Mouse (Mus musculus) forebrain, embryonic 15.5 days (tissue): ENCODE measurements at regions not wholly inside any gene's neighbourhood (a gene's known extent, or its start where the extent isn't known, plus 50 kb on each side); places are given as distances from the start of the nearest gene placed in this dataset.

Source experiments
- ATAC-seq: fragments of 200-750 bp; cut with Nextera tagmentation; replicated peaks from 2 replicates; pipeline ENCODE4 v1.8.0; 2017; ENCODE audit warnings: mild to moderate bottlenecking, moderate TSS enrichment, moderate library complexity
- H3K27ac ChIP-seq: fragments of 300-500 bp; sonication (generic); replicated peaks from 2 replicates; pipeline ENCODE4 v1.5.1; 2015; ENCODE audit warnings: mild to moderate bottlenecking, inconsistent platforms
- H3K27me3 ChIP-seq: fragments of 300-500 bp; sonication (generic); 2 replicates; pipeline ENCODE4 v1.6.1; 2015; ENCODE audit warnings: inconsistent platforms
- H3K36me3 ChIP-seq: fragments of 300-500 bp; sonication (generic); 2 replicates; pipeline ENCODE4 v1.6.1; 2015; ENCODE audit warnings: mild to moderate bottlenecking, inconsistent platforms
- H3K4me1 ChIP-seq: fragments of 300-500 bp; sonication (generic); 2 replicates; pipeline ENCODE4 v1.6.1; 2015; ENCODE audit warnings: inconsistent platforms
- H3K4me2 ChIP-seq: fragments of 300-500 bp; sonication (generic); replicated peaks from 2 replicates; pipeline ENCODE4 v1.6.1; 2015; ENCODE audit warnings: mild to moderate bottlenecking, inconsistent platforms
- H3K4me3 ChIP-seq: fragments of 300-500 bp; sonication (generic); 2 replicates; pipeline ENCODE4 v1.5.1; 2015; ENCODE audit warnings: mild to moderate bottlenecking, inconsistent platforms
- H3K9ac ChIP-seq: fragments of 300-500 bp; sonication (generic); replicated peaks from 2 replicates; pipeline ENCODE4 v1.6.1; 2015; ENCODE audit warnings: mild to moderate bottlenecking, inconsistent platforms
- H3K9me3 ChIP-seq: fragments of 300-500 bp; sonication (generic); 2 replicates; pipeline ENCODE4 v1.6.1; 2016; ENCODE audit warnings: inconsistent platforms
- WGBS: fragments of 180-500 bp; shearing (Covaris S2); methylation state at CpG from one replicate; pipeline ENCODE4 v1.1.7; 2015; ENCODE audit warnings: mixed read lengths; 5-methylcytosine and 5-hydroxymethylcytosine counted together

DNA sequence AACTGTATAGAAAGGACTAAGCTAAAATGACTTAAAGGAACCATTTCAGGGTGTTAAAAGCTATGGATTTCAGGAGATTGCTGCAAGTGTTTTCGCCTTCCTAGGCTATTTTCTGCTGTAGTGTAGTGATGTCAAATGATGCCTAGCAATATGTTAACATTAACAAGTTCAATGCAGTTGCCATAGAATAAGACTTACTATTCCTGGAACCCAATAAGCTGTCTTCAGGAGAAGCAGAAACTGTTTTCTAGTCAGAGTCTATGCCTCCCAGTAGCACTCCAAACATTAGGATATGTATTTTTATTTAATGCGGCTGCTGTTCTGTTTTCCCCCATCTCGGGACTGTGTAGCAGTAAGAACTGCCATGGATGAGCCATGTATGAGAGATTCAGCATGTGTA lies 90.3 kb upstream of the Arhgap21 start:
- Histone ChIP-seq H3K9me3 (no peaks in the 10 kb centered on the region), H3K27me3 (no peaks in the 10 kb centered on the region), H3K4me3 (no peak overlapping the region), H3K4me1 (peaks cover 29% of the 10 kb centered on the region), H3K4me2 (no peak overlapping the region), H3K36me3 (no peaks in the 10 kb centered on the region), H3K9ac (no peak overlapping the region), H3K27ac (peak overlapping the region; percentile 82)
- 76% methylated on average over 3 of the region's 3 CpGs for WGBS
- ATAC-seq, result peak; percentile 21; the same call in 1 of the 2 replicates

- Histone ChIP-seq H3K27me3 (no peaks in the 10 kb centered on the region), H3K9me3 (no peaks in the 10 kb centered on the region), H3K4me2 (no peak overlapping the region), H3K4me3 (no peak overlapping the region), H3K36me3 (no peaks in the 10 kb centered on the region), H3K9ac (no peak overlapping the region), H3K4me1 (peaks cover 29% of the 10 kb centered on the region), H3K27ac (peak overlapping the region; percentile 45; the same call in 1 of the 2 replicates)
- WGBS, result 44% methylated on average over 5 of the region's 5 CpGs
- peak; percentile 35 for ATAC-seq
Measured at GRCm38 (mm10) chr2:21056450-21057210, 87.9 kb upstream of the Arhgap21 start.

GRCm38 (mm10) chr2:21055416-21055815 lies 86.7 kb upstream of the Arhgap21 start:
- no peak overlapping the region for H3K4me2 ChIP-seq
- no peaks in the 10 kb centered on the region for H3K27me3 ChIP-seq
- no peak overlapping the region for H3K4me3 ChIP-seq
- H3K4me1 ChIP-seq, result peaks cover 23% of the 10 kb centered on the region
- H3K9me3 ChIP-seq, result no peaks in the 10 kb centered on the region
- H3K36me3 ChIP-seq, result no peaks in the 10 kb centered on the region
- no peak for ATAC-seq
- WGBS, result 89% methylated on average over 3 of the region's 3 CpGs
- no peak overlapping the region for H3K27ac ChIP-seq
- H3K9ac ChIP-seq, result no peak overlapping the region

DNA sequence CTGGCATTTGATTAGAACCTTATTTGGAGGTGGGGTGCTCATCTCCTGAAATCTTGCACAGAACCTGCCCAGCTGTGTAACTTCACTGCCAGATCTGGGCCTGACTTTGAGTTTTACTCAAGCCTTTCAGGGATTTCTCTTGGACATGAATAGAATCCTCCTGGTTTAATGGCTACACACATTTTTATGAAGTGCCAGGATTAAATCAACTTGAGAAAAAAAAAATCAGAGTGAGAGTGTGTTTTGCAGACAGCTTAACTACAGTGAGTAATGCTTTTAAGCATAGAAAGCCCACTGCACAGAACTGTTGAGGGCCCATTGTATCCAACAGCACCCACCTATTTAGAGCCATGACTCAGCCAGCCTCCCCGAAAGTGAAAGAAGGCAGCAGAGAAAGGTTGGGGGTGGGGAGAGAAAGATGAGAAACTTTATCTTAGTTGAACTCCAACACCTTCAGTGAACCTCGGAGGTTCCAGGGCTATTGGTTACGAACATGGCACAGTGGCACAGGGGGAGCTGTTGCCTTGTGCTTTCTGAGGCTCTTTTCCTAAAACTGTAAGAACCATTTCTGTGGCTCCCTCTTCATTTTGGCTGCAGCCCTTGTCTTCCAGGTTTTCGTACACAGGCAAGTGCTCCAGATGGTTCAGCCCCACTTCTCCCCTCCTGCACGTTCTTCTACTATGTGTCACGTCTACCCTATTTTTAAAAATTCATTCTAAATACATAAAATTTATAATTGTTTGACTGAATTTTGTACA lies 85.8 kb upstream of the Arhgap21 start:
- Histone ChIP-seq H3K27ac (no peak overlapping the region), H3K9me3 (no peaks in the 10 kb centered on the region), H3K4me2 (no peak overlapping the region), H3K4me1 (peaks cover 14% of the 10 kb centered on the region), H3K4me3 (no peak overlapping the region), H3K36me3 (no peaks in the 10 kb centered on the region), H3K27me3 (no peaks in the 10 kb centered on the region), H3K9ac (no peak overlapping the region)
- ATAC-seq, result no peak
- WGBS, result 73% methylated on average over 6 of the region's 6 CpGs

DNA sequence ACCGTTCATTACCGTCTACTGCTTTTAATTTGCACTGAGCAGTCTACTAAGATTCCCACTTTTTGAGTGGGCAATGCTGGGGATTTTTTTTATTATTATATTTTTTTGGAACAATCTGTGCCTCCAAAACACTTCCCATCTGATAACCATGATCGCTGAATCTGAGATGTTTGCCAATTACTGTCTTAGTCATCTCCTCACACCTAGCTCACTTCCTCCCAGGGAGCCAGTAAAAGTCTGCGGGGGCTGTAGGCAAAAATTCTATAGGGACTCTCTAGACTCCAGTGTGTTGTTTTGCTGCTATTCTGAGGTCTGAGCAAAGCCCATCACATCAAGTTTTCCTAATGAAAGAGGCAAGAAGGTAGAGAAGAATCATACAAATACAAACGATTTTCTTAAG lies 84.9 kb upstream of the Arhgap21 start:
- Histone ChIP-seq H3K4me3 (no peak overlapping the region), H3K4me1 (peaks cover 7% of the 10 kb centered on the region; the same call in 1 of the 2 replicates), H3K9ac (no peak overlapping the region), H3K4me2 (no peak overlapping the region), H3K9me3 (no peaks in the 10 kb centered on the region), H3K27ac (no peak overlapping the region), H3K27me3 (no peaks in the 10 kb centered on the region), H3K36me3 (no peaks in the 10 kb centered on the region)
- 87% methylated on average over 5 of the region's 5 CpGs for WGBS
- no peak for ATAC-seq

DNA sequence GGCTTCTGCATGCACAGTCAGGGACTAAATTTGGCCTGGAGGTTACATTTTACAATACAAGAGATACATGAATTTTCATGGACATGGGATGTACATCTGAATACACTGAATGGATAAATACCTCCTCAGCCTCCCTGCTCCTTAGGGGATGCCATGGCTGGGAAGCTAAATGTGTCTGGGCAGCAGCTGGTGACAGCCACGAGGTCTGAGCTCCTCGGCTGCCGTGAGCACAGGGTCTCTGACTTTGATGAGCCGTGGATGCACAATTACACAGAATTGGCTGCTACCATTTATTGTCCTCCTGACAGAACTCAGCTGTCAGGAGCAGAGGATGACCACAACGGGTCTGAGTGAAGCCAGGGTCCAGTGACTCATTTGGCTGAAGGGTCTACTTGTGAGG lies 80.3 kb upstream of the Arhgap21 start:
- no peak overlapping the region for H3K9ac ChIP-seq
- no peaks in the 10 kb centered on the region for H3K9me3 ChIP-seq
- H3K4me1 ChIP-seq, result peaks cover 10% of the 10 kb centered on the region
- H3K4me2 ChIP-seq, result no peak overlapping the region
- no peak overlapping the region for H3K4me3 ChIP-seq
- H3K27ac ChIP-seq, result no peak overlapping the region
- no peaks in the 10 kb centered on the region for H3K27me3 ChIP-seq
- H3K36me3 ChIP-seq, result no peaks in the 10 kb centered on the region
- WGBS, result 55% methylated on average over 5 of the region's 5 CpGs
- ATAC-seq, result no peak

- no peak for ATAC-seq
- H3K27ac ChIP-seq, result no peak overlapping the region
- WGBS, result 81% methylated on average over 6 of the region's 6 CpGs
- peaks cover 16% of the 10 kb centered on the region for H3K4me1 ChIP-seq
- no peaks in the 10 kb centered on the region for H3K9me3 ChIP-seq
- no peak overlapping the region for H3K4me3 ChIP-seq
- H3K4me2 ChIP-seq, result no peak overlapping the region
- H3K9ac ChIP-seq, result no peak overlapping the region
- no peaks in the 10 kb centered on the region for H3K27me3 ChIP-seq
- H3K36me3 ChIP-seq, result no peaks in the 10 kb centered on the region
Measured at GRCm38 (mm10) chr2:21048226-21048625, 79.5 kb upstream of the Arhgap21 start.

DNA sequence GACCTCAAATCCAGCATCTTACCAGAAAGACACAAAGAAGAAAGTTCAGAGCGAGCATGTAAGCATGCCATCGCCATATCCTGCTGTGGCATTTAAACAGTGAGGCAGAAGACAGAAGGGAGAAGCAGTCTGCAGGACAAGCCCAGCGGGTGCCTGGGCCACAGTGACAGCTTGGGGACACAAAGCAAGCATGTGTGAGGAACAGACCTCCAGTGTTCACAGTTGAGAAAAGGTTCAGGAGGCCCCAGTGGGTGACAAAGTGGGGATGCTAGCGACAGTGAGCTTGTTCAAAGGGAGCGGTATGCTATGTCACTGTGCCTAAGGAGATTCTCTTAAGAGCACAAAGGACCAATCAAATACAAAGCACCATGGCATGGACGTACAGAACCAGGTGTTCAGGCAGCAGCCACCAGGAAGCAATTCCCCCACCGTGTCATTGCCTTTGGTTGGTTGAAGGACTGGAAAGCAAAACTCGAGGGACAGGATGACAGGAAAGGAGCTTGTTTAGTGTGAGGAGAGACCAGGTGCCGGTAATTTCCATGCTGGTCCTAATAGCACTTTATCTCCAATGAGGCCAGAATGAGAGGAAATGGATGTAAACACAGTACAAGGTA lies 77.9 kb upstream of the Arhgap21 start:
- peaks cover 18% of the 10 kb centered on the region for H3K4me1 ChIP-seq
- no peaks in the 10 kb centered on the region for H3K9me3 ChIP-seq
- no peak overlapping the region for H3K9ac ChIP-seq
- no peak for ATAC-seq
- no peak overlapping the region for H3K4me2 ChIP-seq
- 42% methylated on average over 9 of the region's 9 CpGs for WGBS
- no peaks in the 10 kb centered on the region for H3K27me3 ChIP-seq
- no peak overlapping the region for H3K4me3 ChIP-seq
- H3K27ac ChIP-seq, result no peak overlapping the region
- H3K36me3 ChIP-seq, result no peaks in the 10 kb centered on the region

DNA sequence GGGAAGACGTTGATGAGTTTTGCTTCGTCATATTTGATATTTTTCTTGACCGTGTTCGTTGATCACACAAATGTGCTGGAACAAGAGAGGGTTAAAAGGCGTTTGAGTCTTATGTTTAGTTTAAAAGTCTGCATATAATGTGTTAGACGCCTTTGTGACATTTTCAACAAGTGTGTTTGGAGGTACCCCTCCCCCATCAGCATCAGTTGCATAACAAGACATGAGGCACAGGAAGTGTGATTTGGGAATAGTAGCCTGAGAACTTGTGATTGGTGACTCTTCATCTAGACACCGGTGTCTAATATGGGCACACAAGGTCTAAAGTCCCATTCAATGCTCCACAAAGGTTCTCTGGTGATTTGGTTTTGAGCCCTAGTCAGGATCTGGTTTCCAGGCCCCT lies 76.1 kb upstream of the Arhgap21 start:
- H3K27me3 ChIP-seq, result no peaks in the 10 kb centered on the region
- H3K4me3 ChIP-seq, result no peak overlapping the region
- no peaks in the 10 kb centered on the region for H3K36me3 ChIP-seq
- peaks cover 18% of the 10 kb centered on the region for H3K4me1 ChIP-seq
- no peaks in the 10 kb centered on the region for H3K9me3 ChIP-seq
- H3K4me2 ChIP-seq, result no peak overlapping the region
- 80% methylated on average over 7 of the region's 7 CpGs for WGBS
- H3K27ac ChIP-seq, result peak overlapping the region; percentile 62
- no peak overlapping the region for H3K9ac ChIP-seq
- no peak for ATAC-seq

- H3K9me3 ChIP-seq, result no peaks in the 10 kb centered on the region
- H3K36me3 ChIP-seq, result no peaks in the 10 kb centered on the region
- H3K27ac ChIP-seq, result peak overlapping the region; percentile 62
- peak overlapping the region; percentile 13; the same call in 1 of the 2 replicates for H3K4me2 ChIP-seq
- no peaks in the 10 kb centered on the region for H3K27me3 ChIP-seq
- WGBS, result 7% methylated on average over 7 of the region's 7 CpGs
- peaks cover 18% of the 10 kb centered on the region for H3K4me1 ChIP-seq
- ATAC-seq, result peak; percentile 96
- no peak overlapping the region for H3K4me3 ChIP-seq
- H3K9ac ChIP-seq, result no peak overlapping the region
Measured at GRCm38 (mm10) chr2:21044007-21044406, 75.3 kb upstream of the Arhgap21 start.

GRCm38 (mm10) chr2:21043302-21043701 lies 74.6 kb upstream of the Arhgap21 start:
- Histone ChIP-seq H3K27me3 (no peaks in the 10 kb centered on the region), H3K4me1 (peaks cover 18% of the 10 kb centered on the region), H3K27ac (no peak overlapping the region)

DNA sequence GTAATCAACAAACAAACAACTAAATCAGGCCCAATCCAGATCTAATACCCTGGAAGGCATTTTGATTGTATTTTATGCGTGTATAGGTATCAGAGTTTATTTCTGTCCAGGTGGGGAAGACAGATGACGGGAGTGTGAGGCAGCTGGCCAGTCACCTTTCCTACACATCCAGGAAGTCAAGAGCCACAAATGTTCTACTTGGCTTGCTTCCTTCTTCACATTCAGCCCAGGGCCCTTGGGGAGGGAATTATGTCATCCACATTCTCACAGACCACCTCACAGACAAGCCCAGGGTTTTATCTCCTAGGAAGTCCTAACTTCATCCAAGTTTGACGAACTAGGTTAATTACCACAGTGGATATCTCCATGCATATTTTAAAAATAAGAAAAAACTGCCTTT lies 68.9 kb upstream of the Arhgap21 start:
- no peaks in the 10 kb centered on the region for H3K27me3 ChIP-seq
- ATAC-seq, result 0 out of 2 replicates have a peak, but pooled peaks have one; percentile 3
- WGBS, result 71% methylated on average over 3 of the region's 3 CpGs
- peak overlapping the region; percentile 22; the same call in 1 of the 2 replicates for H3K27ac ChIP-seq
- no peaks in the 10 kb centered on the region for H3K9me3 ChIP-seq
- no peak overlapping the region for H3K4me2 ChIP-seq
- H3K36me3 ChIP-seq, result no peaks in the 10 kb centered on the region
- H3K9ac ChIP-seq, result no peak overlapping the region
- H3K4me1 ChIP-seq, result peaks cover 14% of the 10 kb centered on the region
- no peak overlapping the region for H3K4me3 ChIP-seq

More at GRCm38 (mm10) chr2:21043302-21043701, 74.6 kb upstream of the Arhgap21 start:
- Histone ChIP-seq H3K9me3 (no peaks in the 10 kb centered on the region), H3K4me2 (no peak overlapping the region), H3K4me3 (no peak overlapping the region), H3K9ac (no peak overlapping the region), H3K36me3 (no peaks in the 10 kb centered on the region)
- no peak for ATAC-seq
- 14% methylated on average over 4 of the region's 4 CpGs for WGBS
